Mouse (Mus musculus) megakaryocyte, embryonic 14.5 days (primary cell): Measurements from ENCODE around the gene Ism1. TPM values are rescaled to one million over a fixed set of nuclear protein-coding genes. Genes with fewer than 3 reads are reported as not detected.

Experiments
- H3K27me3 ChIP-seq: replicated peaks from 2 replicates; pipeline ENCODE3; 2012; ENCODE audit warnings: inconsistent platforms
- H3K36me3 ChIP-seq: replicated peaks from 2 replicates; pipeline ENCODE3; 2012; ENCODE audit warnings: low read length, inconsistent platforms, mixed read lengths
- H3K4me1 ChIP-seq: 2 replicates; pipeline ENCODE4 v1.6.1; 2012; ENCODE audit warnings: inconsistent platforms
- H3K4me3 ChIP-seq: replicated peaks from 2 replicates; pipeline ENCODE3; 2012; ENCODE audit warnings: moderate library complexity, mild to moderate bottlenecking, inconsistent platforms
- H3K9me3 ChIP-seq: 2 replicates; pipeline ENCODE4 v1.6.1; 2012; ENCODE audit warnings: inconsistent platforms
- FLI1 ChIP-seq: IDR thresholded peaks from 2 replicates; pipeline ENCODE4 v1.6.1; 2012; ENCODE audit warnings: low read length, inconsistent platforms, mixed read lengths
- GATA1 ChIP-seq: IDR thresholded peaks from 3 replicates; pipeline ENCODE4 v1.6.1; 2012; ENCODE audit warnings: mixed read lengths, low read length, inconsistent platforms, borderline replicate concordance
- polyA plus RNA-seq: library from polyadenylated mRNA; stranded (reverse); fragments of >175 nt; gene quantifications from 2 replicates; pipeline ENCODE4 v1.2.3, GENCODE M21; 2012; ENCODE audit warnings: low replicate concordance; ENCODE audit not compliant: insufficient read depth

Ism1 gene
- polyA plus RNA-seq, 1 experiment = 0.16 TPM

GRCm38 (mm10) chr2:139784946-139785345 lies 107.0 kb downstream of the Ism1 start:
- H3K27me3 ChIP-seq = no peaks in the 10 kb centered on the region
- no peak overlapping the region for H3K4me3 ChIP-seq
- H3K9me3 ChIP-seq = no peaks in the 10 kb centered on the region
- H3K4me1 ChIP-seq = no peaks in the 10 kb centered on the region
- TF ChIP-seq GATA1 = no peak
- TF ChIP-seq FLI1 = no peak
- H3K36me3 ChIP-seq = no peaks in the 10 kb centered on the region

DNA sequence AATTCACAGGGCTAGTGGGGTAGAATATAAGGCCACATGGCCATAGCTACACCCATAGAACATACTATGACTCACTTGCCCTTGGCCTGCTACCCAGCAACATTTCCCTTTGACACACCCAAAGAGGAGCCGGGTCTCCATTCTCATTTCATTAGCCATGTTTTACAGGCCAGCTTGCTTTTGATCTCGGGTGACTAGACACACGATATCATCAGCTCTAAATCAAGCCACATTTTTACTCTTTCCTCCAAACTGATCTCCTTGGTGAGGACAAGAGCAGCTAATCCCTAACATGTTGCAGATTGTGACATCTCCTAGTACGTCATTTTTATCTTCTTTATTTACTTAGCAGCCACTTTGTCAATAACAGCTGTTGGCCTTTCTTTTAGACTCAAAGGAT lies 110.7 kb downstream of the Ism1 start:
- peaks cover 9% of the 10 kb centered on the region; the same call in 1 of the 2 replicates for H3K4me1 ChIP-seq
- TF ChIP-seq GATA1 = no peak
- no peak for TF ChIP-seq FLI1
- H3K36me3 ChIP-seq = no peaks in the 10 kb centered on the region
- no peaks in the 10 kb centered on the region for H3K27me3 ChIP-seq
- no peak overlapping the region for H3K4me3 ChIP-seq
- no peaks in the 10 kb centered on the region for H3K9me3 ChIP-seq

GRCm38 (mm10) chr2:139792345-139793120 lies 114.6 kb downstream of the Ism1 start:
- peaks cover 9% of the 10 kb centered on the region; the same call in 1 of the 2 replicates for H3K4me1 ChIP-seq
- no peaks in the 10 kb centered on the region for H3K27me3 ChIP-seq
- no peak for TF ChIP-seq FLI1
- TF ChIP-seq GATA1 = no peak
- H3K4me3 ChIP-seq = no peak overlapping the region
- no peaks in the 10 kb centered on the region for H3K9me3 ChIP-seq
- H3K36me3 ChIP-seq = no peaks in the 10 kb centered on the region

DNA sequence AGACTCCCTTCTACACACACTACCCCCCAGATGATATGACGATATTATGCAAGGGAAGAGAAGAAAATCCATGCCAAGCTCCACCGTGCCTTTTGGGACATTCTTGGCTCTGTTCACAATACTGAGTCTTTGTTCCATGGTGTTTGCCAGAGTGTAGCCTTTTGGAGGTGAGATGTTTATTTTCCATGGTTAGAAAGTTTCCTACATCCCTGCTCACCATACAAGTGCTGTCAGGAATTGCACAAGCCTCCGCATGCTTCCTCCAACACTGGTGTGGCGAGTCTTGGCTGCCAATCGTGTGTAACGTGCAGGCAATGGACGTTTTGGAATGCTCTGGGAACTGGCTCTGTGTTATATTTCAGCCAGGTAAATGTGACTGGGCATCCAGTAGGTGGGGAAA lies 126.1 kb downstream of the Ism1 start:
- TF ChIP-seq FLI1 = no peak
- TF ChIP-seq GATA1 = no peak
- Histone ChIP-seq H3K4me1 (no peaks in the 10 kb centered on the region), H3K27me3 (no peaks in the 10 kb centered on the region), H3K4me3 (no peak overlapping the region), H3K36me3 (no peaks in the 10 kb centered on the region), H3K9me3 (peaks cover 7% of the 10 kb centered on the region)

DNA sequence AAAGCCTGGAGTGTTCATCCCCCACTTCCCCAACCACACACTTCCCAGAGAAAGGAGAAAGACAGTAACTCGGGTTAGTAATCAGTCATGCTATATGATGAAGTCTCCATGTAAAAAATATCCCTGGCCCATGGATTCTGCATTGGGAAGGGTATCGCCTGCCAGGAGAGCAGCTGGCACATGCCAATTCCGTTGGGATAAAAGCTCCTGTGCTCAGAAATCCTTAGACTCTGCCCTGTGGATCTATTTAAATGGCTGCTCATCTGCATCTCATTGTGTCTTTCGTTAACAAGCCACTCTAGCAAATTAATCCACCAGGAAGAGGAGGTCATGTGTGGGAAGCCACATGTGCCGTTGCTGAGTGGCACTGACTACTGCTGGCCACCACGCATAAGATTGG lies 129.9 kb downstream of the Ism1 start:
- Histone ChIP-seq H3K9me3 (no peaks in the 10 kb centered on the region; the same call in 1 of the 2 replicates), H3K4me3 (no peak overlapping the region), H3K27me3 (no peaks in the 10 kb centered on the region), H3K36me3 (no peaks in the 10 kb centered on the region), H3K4me1 (no peaks in the 10 kb centered on the region)
- TF ChIP-seq FLI1 = no peak
- no peak for TF ChIP-seq GATA1

Other genes with a start within 250 kb of the Ism1 start
- gene Sptlc3, start 184.3 kb upstream of the Ism1 start, polyA plus RNA-seq = not detected in 2 replicates